Mouse (Mus musculus): ENCODE results near the gene Dhh. TPM values are rescaled to one million over a fixed set of nuclear protein-coding genes. Genes with fewer than 3 reads are reported as not detected.

The Dhh gene
- total RNA-seq, 2 experiments from 2014 or later, result 5.0 to 7.8 TPM

GRCm38 (mm10) chr15:98917091-98917490 lies 18.8 kb upstream of the Dhh start:
- DNase-seq (ENCODE audit: low spot score in 2 of 2), result peak in 1 of 2 experiments; percentile 25

GRCm38 (mm10) chr15:98916016-98916415 lies 17.7 kb upstream of the Dhh start:
- DNase-seq (ENCODE audit: low spot score in 2 of 2), result no peak

GRCm38 (mm10) chr15:98914903-98915302 lies 16.6 kb upstream of the Dhh start:
- DNase-seq (ENCODE audit: low spot score in 2 of 2), result no peak

- no peak for DNase-seq (ENCODE audit: low spot score in 2 of 2)
Measured at GRCm38 (mm10) chr15:98904692-98905091, 6.4 kb upstream of the Dhh start.

- no peak for DNase-seq (ENCODE audit: low spot score in 2 of 2)
Measured at GRCm38 (mm10) chr15:98902600-98902999, 4.3 kb upstream of the Dhh start.

- no peak for DNase-seq (ENCODE audit: low spot score in 2 of 2)
Measured at GRCm38 (mm10) chr15:98901530-98901929, 3.2 kb upstream of the Dhh start.

- no peak for DNase-seq (ENCODE audit: low spot score in 2 of 2)
Measured at GRCm38 (mm10) chr15:98897495-98897894, 845 bp downstream of the Dhh start.

GRCm38 (mm10) chr15:98895635-98896589 lies 2.4 kb downstream of the Dhh start:
- peak in 1 of 2 experiments; percentile 28 for DNase-seq (ENCODE audit: low spot score in 2 of 2)

GRCm38 (mm10) chr15:98894746-98895634 lies 3.4 kb downstream of the Dhh start:
- no peak for DNase-seq (ENCODE audit: low spot score in 2 of 2)

- peak in 1 of 2 experiments; percentile 41 for DNase-seq (ENCODE audit: low spot score in 2 of 2)
Measured at GRCm38 (mm10) chr15:98893940-98894745, 4.2 kb downstream of the Dhh start, which contains the start of gene Rhebl1. TSS of gene Rhebl1 (minus strand) at chr15:98894540.

GRCm38 (mm10) chr15:98893036-98893435 lies 5.3 kb downstream of the Dhh start:
- DNase-seq (ENCODE audit: low spot score in 2 of 2), result no peak

- peak in 1 of 2 experiments; percentile 45 for DNase-seq (ENCODE audit: low spot score in 2 of 2)
Measured at GRCm38 (mm10) chr15:98891907-98892606, 6.3 kb downstream of the Dhh start.

GRCm38 (mm10) chr15:98891198-98891742 lies 7.1 kb downstream of the Dhh start:
- no peak for DNase-seq (ENCODE audit: low spot score in 2 of 2)

- no peak for DNase-seq (ENCODE audit: low spot score in 2 of 2)
Measured at GRCm38 (mm10) chr15:98887526-98887925, 10.8 kb downstream of the Dhh start.

- DNase-seq (ENCODE audit: low spot score in 2 of 2), result no peak
Measured at GRCm38 (mm10) chr15:98886667-98887387, 11.5 kb downstream of the Dhh start.

- no peak for DNase-seq (ENCODE audit: low spot score in 2 of 2)
Measured at GRCm38 (mm10) chr15:98884106-98884505, 14.2 kb downstream of the Dhh start.

- DNase-seq (ENCODE audit: low spot score in 2 of 2), result no peak
Measured at GRCm38 (mm10) chr15:98883661-98884060, 14.7 kb downstream of the Dhh start.

- DNase-seq (ENCODE audit: low spot score in 2 of 2), result no peak
Measured at GRCm38 (mm10) chr15:98881656-98882008, 16.7 kb downstream of the Dhh start.

GRCm38 (mm10) chr15:98880978-98881655 lies 17.2 kb downstream of the Dhh start:
- peak; percentile 61 to 81 for DNase-seq (ENCODE audit: low spot score in 2 of 2)

Data from gastrocnemius, postnatal 4 days (tissue).